15 mouse cellular contexts compared by ENCODE assay signal in the genomic region with DNA sequence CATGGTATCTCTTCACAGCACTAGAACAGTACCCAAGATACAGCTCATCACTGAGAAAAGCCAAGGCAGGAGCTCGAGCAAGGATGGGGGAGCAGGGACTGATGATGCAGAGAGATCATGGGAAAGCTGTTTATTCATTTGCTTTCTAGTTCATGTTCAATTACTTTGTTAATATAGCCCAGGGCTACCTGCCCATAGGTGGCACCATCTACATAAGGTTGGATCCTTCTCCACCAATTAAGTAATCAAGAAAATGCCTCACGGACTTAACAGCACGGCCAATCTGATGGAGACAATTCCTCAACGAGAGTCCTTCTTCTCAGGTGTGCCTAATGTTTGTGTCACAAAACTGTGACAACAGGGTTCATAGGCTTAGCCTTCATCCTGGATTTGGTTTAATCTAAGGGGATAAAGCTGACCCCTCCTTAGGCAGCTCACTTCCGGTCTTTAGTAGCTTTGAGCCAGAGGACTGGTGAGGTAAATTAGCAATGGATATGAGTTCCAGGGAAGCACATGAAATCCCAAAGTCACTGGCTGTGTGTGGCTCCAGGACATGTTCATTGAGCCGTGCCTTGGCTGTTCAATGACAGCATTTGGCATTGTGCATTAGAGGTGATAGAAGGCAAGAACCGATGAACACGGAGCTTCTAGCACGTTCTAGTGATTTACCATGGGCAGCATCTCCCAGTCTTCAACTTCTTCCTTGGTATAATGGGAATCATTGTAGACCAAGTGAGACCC. TPM values are rescaled to one million over a fixed set of nuclear protein-coding genes. Genes with fewer than 3 reads are reported as not detected.
DNase-seq lines count a peak whose midpoint lies in the region; ATAC-seq and TF ChIP-seq lines count a peak whose summit lies in the region.
"Had no signal": no experiment of that assay in that cellular context is flagged by ENCODE, and none has a peak within 500 bp of the region (broad histone marks: within the 10 kb centered on the region; RNA-seq: fewer than 3 reads in every experiment).

No protein-coding gene starts in this region.

- no peak for TF ChIP-seq EP300 in liver, postnatal 0 days (IDR thresholded peaks at IDR 0.05; ENCODE audit: low read depth)

- no peak overlapping the region for H3K27ac ChIP-seq in heart, embryonic 10.5 days
- H3K27ac ChIP-seq in liver, postnatal 0 days (ENCODE audit: low read depth) = no peak overlapping the region
- no peak overlapping the region for H3K27ac ChIP-seq in liver, embryonic 12.5 days
- no peak overlapping the region for H3K27ac ChIP-seq in cortical plate, adult 2 months (ENCODE audit: insufficient read depth, low read length)
- H3K27ac ChIP-seq: embryonic facial prominence, embryonic 10.5 days; hindbrain, embryonic 12.5 days; lung, embryonic 15.5 days; midbrain, embryonic 12.5 days had no signal

- peak; percentile 22; the same call in 1 of the 2 replicates for TF ChIP-seq CTCF in liver, postnatal 0 days (IDR thresholded peaks at IDR 0.05; ENCODE audit: low read depth)
- TF ChIP-seq CTCF in cortical plate, adult 2 months (IDR thresholded peaks at IDR 0.05; ENCODE audit: extremely low read depth, insufficient read depth, low read length) = peak; percentile 24; the same call in 1 of the 2 replicates

- no peaks in the 10 kb centered on the region for H3K4me1 ChIP-seq in heart, embryonic 10.5 days
- no peaks in the 10 kb centered on the region for H3K4me1 ChIP-seq in liver, postnatal 0 days (ENCODE audit: insufficient read depth)
- H3K4me1 ChIP-seq in liver, embryonic 12.5 days = no peaks in the 10 kb centered on the region
- no peaks in the 10 kb centered on the region; the same call in 1 of the 2 replicates for H3K4me1 ChIP-seq in cortical plate, adult 2 months (ENCODE audit: control insufficient read depth, insufficient read depth, low read length)
- H3K4me1 ChIP-seq: embryonic facial prominence, embryonic 10.5 days; hindbrain, embryonic 12.5 days; lung, embryonic 15.5 days; midbrain, embryonic 12.5 days had no signal

- no peak overlapping the region for H3K4me3 ChIP-seq in heart, embryonic 10.5 days
- no peak overlapping the region for H3K4me3 ChIP-seq in liver, postnatal 0 days (ENCODE audit: low read depth, low read length)
- no peak overlapping the region for H3K4me3 ChIP-seq in liver, embryonic 12.5 days
- no peak overlapping the region for H3K4me3 ChIP-seq in cortical plate, adult 2 months (ENCODE audit: insufficient read depth, low read length)
- H3K4me3 ChIP-seq: embryonic facial prominence, embryonic 10.5 days; hindbrain, embryonic 12.5 days; lung, embryonic 15.5 days; midbrain, embryonic 12.5 days had no signal

- H3K4me2 ChIP-seq in liver, postnatal 0 days (ENCODE audit: low read depth, low read length) = no peak overlapping the region
- H3K4me2 ChIP-seq in liver, embryonic 12.5 days = no peak overlapping the region
- H3K4me2 ChIP-seq: hindbrain, embryonic 12.5 days; lung, embryonic 15.5 days; midbrain, embryonic 12.5 days had no signal

- no peaks in the 10 kb centered on the region for H3K27me3 ChIP-seq in heart, embryonic 10.5 days (ENCODE audit: insufficient read depth, poor library complexity, severe bottlenecking)
- no peaks in the 10 kb centered on the region for H3K27me3 ChIP-seq in liver, postnatal 0 days (ENCODE audit: insufficient read depth, low read length)
- no peaks in the 10 kb centered on the region for H3K27me3 ChIP-seq in liver, embryonic 12.5 days (replicated peaks)
- H3K27me3 ChIP-seq: hindbrain, embryonic 12.5 days; lung, embryonic 15.5 days; midbrain, embryonic 12.5 days had no signal

- no peaks in the 10 kb centered on the region for H3K9me3 ChIP-seq in heart, embryonic 10.5 days
- no peaks in the 10 kb centered on the region for H3K9me3 ChIP-seq in liver, postnatal 0 days (ENCODE audit: low read length)
- no peaks in the 10 kb centered on the region for H3K9me3 ChIP-seq in liver, embryonic 12.5 days (replicated peaks)
- H3K9me3 ChIP-seq: hindbrain, embryonic 12.5 days; lung, embryonic 15.5 days had no signal

- peak; percentile 26 for DNase-seq in heart, adult 8-10 months (ENCODE audit: low spot score)
- no peak for DNase-seq in heart, embryonic 10.5 days (ENCODE audit: low spot score)
- no peak for DNase-seq in liver, postnatal 0 days
- DNase-seq in kidney, postnatal 4 days = peak; percentile 41 to 57
- DNase-seq in ovary, postnatal 36 days (ENCODE audit: low spot score) = no peak
- DNase-seq in cerebellum, adult 9-11 months = no peak
- DNase-seq: cerebellum, adult 11-12 months; right cerebral cortex, postnatal 4 days; thymus, postnatal 14 days had no signal

- ATAC-seq in liver, postnatal 0 days = no peak
- ATAC-seq in liver, embryonic 12.5 days = no peak

- 78% methylated on average over 9 of the region's 9 CpGs for WGBS in heart, embryonic 10.5 days
- 60% methylated on average over 9 of the region's 9 CpGs for WGBS in liver, postnatal 0 days (ENCODE audit: insufficient replicate concordance)
- 71% methylated on average over 9 of the region's 9 CpGs for WGBS in liver, embryonic 12.5 days (ENCODE audit: insufficient replicate concordance)

- no peak overlapping the region for H3K9ac ChIP-seq in liver, postnatal 0 days (replicated peaks)
- no peak overlapping the region for H3K9ac ChIP-seq in liver, embryonic 12.5 days
- H3K9ac ChIP-seq: hindbrain, embryonic 12.5 days; lung, embryonic 15.5 days; midbrain, embryonic 12.5 days had no signal

- TF ChIP-seq POLR2A in cortical plate, adult 2 months (IDR thresholded peaks at IDR 0.05; ENCODE audit: extremely low read depth, insufficient read depth, low read length) = no peak

- no peaks in the 10 kb centered on the region for H3K36me3 ChIP-seq in heart, embryonic 10.5 days
- H3K36me3 ChIP-seq in liver, postnatal 0 days (replicated peaks; ENCODE audit: insufficient read depth, low read length) = no peaks in the 10 kb centered on the region
- no peaks in the 10 kb centered on the region for H3K36me3 ChIP-seq in liver, embryonic 12.5 days
- H3K36me3 ChIP-seq: embryonic facial prominence, embryonic 10.5 days; hindbrain, embryonic 12.5 days; lung, embryonic 15.5 days had no signal

RNA-seq across cellular contexts. Expression of gene Fbxo7, which starts 53.4 kb away (rescaled TPM):
- total RNA-seq in heart, adult 8-10 months (2022) = 10 to 100 TPM; 15.3 to 18.8 (median 17.1) TPM
- polyA plus RNA-seq in heart, embryonic 10.5 days (2016; fragmentation: Nextera tagmentation; extraction: Ambion mirVana) = 22.5 and 28.1 TPM in 2 replicates
- 28.7 and 28.9 TPM in 2 replicates for polyA plus RNA-seq in liver, postnatal 0 days (2015; fragmentation: Nextera tagmentation; extraction: Ambion mirVana)
- 67.9 and 68.0 TPM in 2 replicates for polyA plus RNA-seq in liver, embryonic 12.5 days (2016; fragmentation: Nextera tagmentation; extraction: Ambion mirVana)
- polyA plus RNA-seq in cortical plate, adult 2 months (2012; rRNA removed) = 35.8 and 38.2 TPM in 2 replicates

Comparison
In these comparisons a context has a peak if more than half of its experiments do, and no peak if none do; other contexts are left out.
1. DNase-seq: peak in heart, adult 8-10 months (single experiment) and kidney, postnatal 4 days (2 of 2); none in heart, embryonic 10.5 days (single experiment), liver, postnatal 0 days (single experiment), ovary, postnatal 36 days (single experiment) and cerebellum, adult 9-11 months (single experiment).